Mouse (Mus musculus) stomach, postnatal 0 days (tissue): ENCODE results near the gene Ampd2.

Experiments used
- CTCF ChIP-seq: IDR thresholded peaks from 2 replicates; pipeline ENCODE4 v1.5.1; 2016; ENCODE audit warnings: antibody characterized with exemption, low read depth, mild to moderate bottlenecking, moderate library complexity
- EP300 ChIP-seq: optimal IDR thresholded peaks from 2 replicates; pipeline ENCODE3; 2016; ENCODE audit warnings: antibody characterized with exemption

DNA sequence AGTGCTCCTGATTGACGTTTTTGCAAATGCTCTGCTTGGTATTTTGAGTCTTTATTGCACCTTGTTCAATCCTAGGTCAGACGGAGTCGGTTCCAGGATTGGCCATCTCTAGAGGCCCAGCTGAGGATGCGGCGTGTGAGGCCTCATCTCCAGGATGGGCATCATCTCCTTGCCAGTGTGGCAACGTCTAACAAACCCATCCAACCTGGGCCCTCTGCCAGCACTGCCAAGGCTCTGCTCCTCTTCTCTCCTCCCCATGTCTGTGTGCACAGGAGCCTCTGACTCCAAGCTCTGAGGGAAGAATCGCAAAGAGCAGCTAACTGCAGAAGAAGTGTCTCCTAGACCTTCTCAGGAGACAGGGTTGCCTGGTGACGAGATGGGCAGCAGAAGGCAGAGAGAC lies 23.8 kb downstream of the Ampd2 start:
- TF ChIP-seq EP300 = no peak
- no peak for TF ChIP-seq CTCF
